Mouse (Mus musculus) thymus, postnatal 4 days (tissue): ENCODE results near the gene Ptgis.

Experiments
- DNase-seq: peaks from one replicate; pipeline ENCODE4 v3.0.0; 2021

Gene Ptgis

DNA sequence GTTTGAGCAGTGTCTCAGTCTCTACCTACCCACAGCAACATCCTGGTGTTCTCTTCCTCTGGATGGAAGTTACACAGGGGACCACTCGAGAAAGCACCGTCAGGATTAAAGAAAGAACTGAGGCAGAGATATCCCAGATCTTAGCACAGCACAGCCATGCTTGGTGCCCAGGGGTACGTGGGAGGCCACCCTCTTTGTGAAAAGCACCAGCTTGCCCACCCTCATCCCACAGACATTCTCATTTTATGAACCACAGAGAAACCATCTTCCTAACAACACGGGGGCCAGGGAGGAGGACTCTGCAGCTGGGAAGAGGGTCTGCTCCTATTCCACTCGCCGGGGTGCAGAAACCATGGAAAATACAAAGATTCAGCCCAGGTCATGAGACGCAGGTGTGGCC is 90.3 kb downstream of the Ptgis start:
- DNase-seq = no peak

DNA sequence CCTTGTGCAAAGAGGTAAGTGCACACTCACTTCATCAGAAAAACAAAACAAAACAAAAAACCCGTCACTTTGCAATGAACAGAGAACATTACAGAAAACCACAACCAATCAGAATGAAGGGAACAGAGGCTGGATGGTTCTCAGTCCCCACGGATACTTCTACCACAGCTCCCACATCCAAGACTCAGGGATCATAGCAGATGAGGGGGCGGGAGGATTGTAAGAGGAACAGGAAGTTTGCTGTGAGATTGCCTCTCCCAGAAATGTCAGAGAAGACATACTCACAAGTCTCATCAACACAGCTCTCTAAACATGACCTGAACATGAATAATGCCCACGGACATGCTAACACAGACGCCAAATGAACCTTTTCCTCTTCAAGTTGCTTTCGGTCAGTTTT is 91.4 kb downstream of the Ptgis start:
- no peak for DNase-seq

DNA sequence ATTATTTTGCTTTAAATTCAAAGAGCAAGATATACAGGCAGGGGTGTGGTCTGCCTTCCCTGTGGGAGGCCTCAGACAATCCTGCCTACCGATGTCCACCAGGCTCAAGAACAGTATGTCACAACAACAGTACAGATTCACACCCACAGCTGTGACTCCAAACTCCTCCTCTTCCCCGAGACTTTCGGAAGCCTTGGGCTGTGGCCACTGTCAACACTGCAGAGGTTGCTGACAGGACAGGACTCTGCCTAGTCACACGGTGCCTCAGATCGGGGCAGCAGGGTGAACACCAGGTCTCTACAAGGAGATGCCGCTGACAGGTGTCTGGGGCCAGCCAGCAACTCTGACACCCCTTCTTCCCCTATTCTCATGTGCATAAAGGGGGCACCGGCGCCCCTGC is 92.7 kb downstream of the Ptgis start:
- DNase-seq = peak; percentile 19

DNA sequence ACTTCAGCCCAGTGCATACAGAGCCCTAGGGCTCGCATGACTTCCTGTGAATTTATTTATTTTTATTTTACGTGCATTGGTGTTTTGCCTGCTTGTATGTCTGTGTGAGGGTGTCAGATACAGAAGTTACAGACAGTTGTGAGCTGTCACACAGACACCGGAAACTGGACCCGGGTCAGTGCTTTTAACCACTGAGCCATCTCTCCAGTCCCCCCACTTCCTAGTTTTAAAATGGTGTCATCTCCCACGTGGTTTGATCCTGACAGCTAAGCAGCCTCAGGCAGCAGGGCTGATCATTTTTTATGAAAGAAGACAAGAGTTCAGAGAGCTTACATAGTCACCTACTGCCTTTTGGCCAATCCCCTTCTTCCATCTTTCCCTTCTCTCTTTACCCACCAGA is 94.5 kb downstream of the Ptgis start:
- no peak for DNase-seq

DNA sequence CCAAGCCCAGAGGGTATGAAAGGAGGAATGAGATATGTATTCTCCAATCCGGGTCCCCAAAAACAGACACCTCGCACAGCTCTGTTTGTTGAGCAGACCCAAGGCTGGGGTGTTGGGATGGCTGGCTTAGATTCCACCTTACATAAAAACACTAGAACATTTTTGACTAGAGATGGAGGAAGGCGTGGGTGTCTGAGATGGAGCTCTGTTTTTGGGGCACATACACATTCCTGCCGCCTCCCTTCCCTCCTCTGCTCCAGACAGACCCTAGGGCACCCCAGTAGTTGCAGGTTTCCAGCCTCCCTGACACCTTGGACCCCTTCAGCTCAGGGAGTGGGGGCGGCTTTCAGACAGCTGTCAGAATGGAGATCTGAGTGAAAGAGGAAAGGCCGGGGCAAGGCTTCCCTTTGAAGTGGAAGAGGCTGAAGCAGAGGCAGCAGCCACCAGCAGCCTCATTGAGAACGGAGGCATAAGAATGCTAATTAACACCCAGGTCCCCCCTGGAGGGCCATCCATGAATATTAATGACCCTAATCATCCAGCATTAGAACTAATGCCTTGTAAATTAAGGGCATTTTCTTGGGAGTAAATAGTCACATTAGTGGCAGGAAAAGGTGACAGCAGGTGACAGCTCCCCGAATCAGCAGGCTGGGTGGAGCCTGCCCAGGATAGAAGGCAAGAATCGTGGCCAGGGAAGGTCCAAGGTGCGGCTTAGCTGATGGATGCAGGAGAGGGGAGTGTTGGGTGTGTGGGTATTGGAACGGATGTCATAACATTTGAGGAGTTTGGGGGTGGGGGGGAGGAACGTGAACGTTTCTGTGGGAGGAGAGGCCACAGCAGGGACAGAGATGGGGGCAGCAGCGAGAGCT is 95.7 kb downstream of the Ptgis start:
- no peak for DNase-seq

DNA sequence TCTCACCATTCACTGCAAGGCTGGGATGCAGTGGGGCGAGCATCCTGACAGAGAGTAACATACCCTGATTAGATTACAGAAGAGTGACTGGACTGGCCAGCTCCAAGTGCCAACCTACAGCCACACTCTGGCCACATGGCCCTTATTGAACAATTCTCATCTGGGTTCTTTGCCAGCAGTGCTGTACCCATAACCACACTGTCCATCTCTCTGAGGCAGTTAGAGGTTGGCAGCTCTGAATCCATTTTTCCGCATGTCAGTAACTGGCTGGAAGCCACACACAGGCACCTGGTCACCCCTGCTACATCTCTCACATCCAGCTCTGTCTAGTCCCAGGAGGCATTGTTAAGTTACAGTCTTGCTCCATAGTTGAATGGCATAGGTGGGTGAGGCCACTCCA is 96.5 kb downstream of the Ptgis start:
- DNase-seq = no peak

DNA sequence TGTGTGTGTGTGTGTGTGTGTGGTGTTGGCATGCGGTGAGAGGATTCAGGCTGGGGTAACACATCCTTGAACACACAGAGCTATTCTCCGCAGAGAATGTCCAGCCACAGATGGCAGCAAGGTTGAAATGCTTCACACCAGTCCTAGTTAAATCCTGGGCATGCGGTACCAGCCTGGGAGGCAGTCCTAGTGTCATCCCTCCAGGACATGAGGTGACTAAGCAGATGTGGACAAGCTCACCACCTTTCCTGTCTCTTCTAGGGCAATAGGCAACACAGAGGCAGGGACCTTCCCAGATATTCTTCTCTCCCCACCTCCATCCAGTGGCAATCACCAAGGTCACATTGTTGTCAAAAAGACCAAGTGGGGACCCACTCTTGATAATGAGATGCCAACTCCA is 98.1 kb downstream of the Ptgis start:
- no peak for DNase-seq

DNA sequence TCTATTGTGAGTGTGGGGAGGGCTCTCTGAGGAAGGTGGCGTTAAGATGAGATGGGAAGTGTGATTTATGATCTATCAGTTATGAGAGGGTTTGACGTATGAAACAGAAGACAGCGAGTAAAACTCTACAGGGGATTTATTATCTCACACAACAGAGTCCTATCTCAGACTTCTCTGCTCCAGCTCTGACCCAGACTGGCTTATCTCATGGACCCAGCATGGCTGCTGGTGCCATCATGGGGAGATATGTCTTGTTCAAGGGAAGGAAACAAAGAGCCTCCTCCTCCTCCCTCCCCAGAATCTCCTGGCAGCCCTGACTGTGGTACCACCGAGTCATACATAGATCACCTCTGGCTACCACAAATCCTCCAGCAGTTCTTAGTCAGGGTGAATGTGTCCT is 98.6 kb downstream of the Ptgis start:
- DNase-seq = no peak
